13 mouse cellular contexts compared by ENCODE assay signal in genomic region chr7:78813791-78814190, GRCm38 (mm10). TPM values are rescaled to one million over a fixed set of nuclear protein-coding genes. Genes with fewer than 3 reads are reported as not detected.
DNase-seq lines count a peak whose midpoint lies in the region; ATAC-seq and TF ChIP-seq lines count a peak whose summit lies in the region.
"Had no signal": no experiment of that assay in that cellular context is flagged by ENCODE, and none has a peak within 500 bp of the region (broad histone marks: within the 10 kb centered on the region; RNA-seq: fewer than 3 reads in every experiment).

No protein-coding gene starts in this region.

- no peak; the same call in 1 of the 2 replicates for ATAC-seq in forebrain, postnatal 0 days
- no peak for ATAC-seq in midbrain, postnatal 0 days (ENCODE audit: low FRiP score)
- ATAC-seq in midbrain, embryonic 11.5 days (ENCODE audit: low FRiP score): no peak
- ATAC-seq: intestine, embryonic 16.5 days had no signal

- DNase-seq in forebrain, postnatal 0 days: peak; percentile 16
- DNase-seq in forebrain, embryonic 10.5 days (ENCODE audit: extremely low spot score, low spot score): no peak
- peak; percentile 46 for DNase-seq in midbrain, postnatal 0 days (ENCODE audit: low spot score)
- DNase-seq in midbrain, embryonic 11.5 days (ENCODE audit: low spot score, missing footprints): no peak
- DNase-seq in cerebellum, adult 8-10 months: peak; percentile 24
- peak; percentile 37 for DNase-seq in kidney, postnatal 10 days
- DNase-seq in lung, postnatal 14 days: no peak
- DNase-seq in urinary bladder, adult 18-20 months (ENCODE audit: low spot score in 2 of 2): no peak
- DNase-seq: lung, postnatal 36 days had no signal

- 0 out of 2 replicates have a peak overlapping the region, but pooled peaks have one; percentile 4 for H3K27ac ChIP-seq in forebrain, postnatal 0 days (ENCODE audit: low read depth, low read length)
- no peak overlapping the region for H3K27ac ChIP-seq in forebrain, embryonic 10.5 days
- H3K27ac ChIP-seq in midbrain, postnatal 0 days (ENCODE audit: low read depth, low read length): no peak overlapping the region
- no peak overlapping the region for H3K27ac ChIP-seq in midbrain, embryonic 11.5 days (ENCODE audit: low read depth, low read length)
- H3K27ac ChIP-seq: heart, embryonic 15.5 days; limb, embryonic 10.5 days; liver, embryonic 14.5 days had no signal

- no peaks in the 10 kb centered on the region for H3K9me3 ChIP-seq in forebrain, postnatal 0 days (ENCODE audit: low read length)
- H3K9me3 ChIP-seq in forebrain, embryonic 10.5 days: no peaks in the 10 kb centered on the region
- no peaks in the 10 kb centered on the region for H3K9me3 ChIP-seq in midbrain, postnatal 0 days (ENCODE audit: low read length)
- no peaks in the 10 kb centered on the region for H3K9me3 ChIP-seq in midbrain, embryonic 11.5 days (ENCODE audit: control insufficient read depth, low read length)
- H3K9me3 ChIP-seq: heart, embryonic 15.5 days; limb, embryonic 10.5 days had no signal

- no peak overlapping the region for H3K4me2 ChIP-seq in forebrain, postnatal 0 days (ENCODE audit: low read depth)
- no peak overlapping the region for H3K4me2 ChIP-seq in midbrain, postnatal 0 days (ENCODE audit: low read depth, low read length, poor library complexity, severe bottlenecking)
- H3K4me2 ChIP-seq in midbrain, embryonic 11.5 days: no peak overlapping the region
- H3K4me2 ChIP-seq: heart, embryonic 15.5 days had no signal

- H3K27me3 ChIP-seq in forebrain, postnatal 0 days (ENCODE audit: insufficient read depth, low read length): no peaks in the 10 kb centered on the region
- no peaks in the 10 kb centered on the region for H3K27me3 ChIP-seq in forebrain, embryonic 10.5 days (ENCODE audit: poor library complexity, severe bottlenecking)
- H3K27me3 ChIP-seq in midbrain, postnatal 0 days (ENCODE audit: insufficient read depth, low read length): no peaks in the 10 kb centered on the region
- H3K27me3 ChIP-seq in midbrain, embryonic 11.5 days (ENCODE audit: control insufficient read depth, insufficient read depth, low read length): no peaks in the 10 kb centered on the region
- H3K27me3 ChIP-seq: heart, embryonic 15.5 days had no signal

- H3K4me3 ChIP-seq in forebrain, postnatal 0 days (ENCODE audit: low read depth, low read length): no peak overlapping the region
- no peak overlapping the region for H3K4me3 ChIP-seq in forebrain, embryonic 10.5 days
- H3K4me3 ChIP-seq in midbrain, postnatal 0 days (ENCODE audit: low read depth, low read length): no peak overlapping the region
- no peak overlapping the region for H3K4me3 ChIP-seq in midbrain, embryonic 11.5 days (ENCODE audit: low read depth, low read length)
- H3K4me3 ChIP-seq: heart, embryonic 15.5 days; limb, embryonic 10.5 days had no signal

- no peaks in the 10 kb centered on the region for H3K4me1 ChIP-seq in forebrain, postnatal 0 days (ENCODE audit: insufficient read depth)
- H3K4me1 ChIP-seq in forebrain, embryonic 10.5 days: no peaks in the 10 kb centered on the region
- H3K4me1 ChIP-seq in midbrain, postnatal 0 days (ENCODE audit: insufficient read depth, low read length): no peaks in the 10 kb centered on the region
- H3K4me1 ChIP-seq in midbrain, embryonic 11.5 days (ENCODE audit: control insufficient read depth, insufficient read depth, low read length): no peaks in the 10 kb centered on the region
- H3K4me1 ChIP-seq: heart, embryonic 15.5 days had no signal

- WGBS in forebrain, postnatal 0 days: 78% methylated on average over 6 of the region's 6 CpGs
- 91% methylated on average over 6 of the region's 6 CpGs for WGBS in forebrain, embryonic 10.5 days
- 81% methylated on average over 6 of the region's 6 CpGs for WGBS in midbrain, postnatal 0 days
- WGBS in midbrain, embryonic 11.5 days: 92% methylated on average over 6 of the region's 6 CpGs

- H3K9ac ChIP-seq in forebrain, postnatal 0 days: no peak overlapping the region
- H3K9ac ChIP-seq in midbrain, postnatal 0 days (replicated peaks; ENCODE audit: low read length, poor library complexity, severe bottlenecking): no peak overlapping the region
- no peak overlapping the region for H3K9ac ChIP-seq in midbrain, embryonic 11.5 days (ENCODE audit: low read length)
- H3K9ac ChIP-seq: heart, embryonic 15.5 days; liver, embryonic 14.5 days had no signal

- H3K36me3 ChIP-seq in forebrain, postnatal 0 days (ENCODE audit: insufficient read depth): no peaks in the 10 kb centered on the region
- no peaks in the 10 kb centered on the region for H3K36me3 ChIP-seq in forebrain, embryonic 10.5 days (replicated peaks)
- no peaks in the 10 kb centered on the region for H3K36me3 ChIP-seq in midbrain, postnatal 0 days (ENCODE audit: insufficient read depth, low read length)
- no peaks in the 10 kb centered on the region for H3K36me3 ChIP-seq in midbrain, embryonic 11.5 days (ENCODE audit: control insufficient read depth, insufficient read depth, low read length)
- H3K36me3 ChIP-seq: heart, embryonic 15.5 days; limb, embryonic 10.5 days had no signal

- 0 out of 2 replicates have a peak, but pooled peaks have one; percentile 9 for TF ChIP-seq CTCF in forebrain, postnatal 0 days (IDR thresholded peaks at IDR 0.05; ENCODE audit: low read depth)
- TF ChIP-seq CTCF in midbrain, postnatal 0 days (IDR thresholded peaks at IDR 0.05): no peak

RNA-seq across cellular contexts. Expression of gene Mrpl46, which starts 30.5 kb away (rescaled TPM):
- 33.2 and 39.9 TPM in 2 replicates for total RNA-seq in forebrain, postnatal 0 days (2014; rRNA removed)
- polyA plus RNA-seq in forebrain, postnatal 0 days (2015; fragmentation: Nextera tagmentation; extraction: Ambion mirVana): 63.9 and 74.8 TPM in 2 replicates
- 85.9 and 86.2 TPM in 2 replicates for polyA plus RNA-seq in forebrain, embryonic 10.5 days (2016; fragmentation: Nextera tagmentation; extraction: Ambion mirVana)
- 25.0 and 30.2 TPM in 2 replicates for total RNA-seq in midbrain, postnatal 0 days (2014; rRNA removed)
- 66.1 and 66.4 TPM in 2 replicates for polyA plus RNA-seq in midbrain, postnatal 0 days (2015; fragmentation: Nextera tagmentation; extraction: Ambion mirVana)
- 78.6 and 85.9 TPM in 2 replicates for polyA plus RNA-seq in midbrain, embryonic 11.5 days (2014; fragmentation: Nextera tagmentation; extraction: Ambion mirVana)

RNA-seq across cellular contexts. Expression of gene Mrps11, which starts 30.9 kb away (rescaled TPM):
- 44.7 and 51.6 TPM in 2 replicates for total RNA-seq in forebrain, postnatal 0 days (2014; rRNA removed)
- 70.4 and 77.5 TPM in 2 replicates for polyA plus RNA-seq in forebrain, postnatal 0 days (2015; fragmentation: Nextera tagmentation; extraction: Ambion mirVana)
- 87.0 and 90.5 TPM in 2 replicates for polyA plus RNA-seq in forebrain, embryonic 10.5 days (2016; fragmentation: Nextera tagmentation; extraction: Ambion mirVana)
- total RNA-seq in midbrain, postnatal 0 days (2014; rRNA removed): 32.8 and 53.1 TPM in 2 replicates
- 56.8 and 68.1 TPM in 2 replicates for polyA plus RNA-seq in midbrain, postnatal 0 days (2015; fragmentation: Nextera tagmentation; extraction: Ambion mirVana)
- 71.9 and 87.7 TPM in 2 replicates for polyA plus RNA-seq in midbrain, embryonic 11.5 days (2014; fragmentation: Nextera tagmentation; extraction: Ambion mirVana)

RNA-seq across cellular contexts. Expression of gene Det1, which starts 33.3 kb away (rescaled TPM):
- total RNA-seq in forebrain, postnatal 0 days (2014; rRNA removed): 9.8 and 11.9 TPM in 2 replicates
- polyA plus RNA-seq in forebrain, postnatal 0 days (2015; fragmentation: Nextera tagmentation; extraction: Ambion mirVana): 6.2 and 7.0 TPM in 2 replicates
- polyA plus RNA-seq in forebrain, embryonic 10.5 days (2016; fragmentation: Nextera tagmentation; extraction: Ambion mirVana): 23.4 and 24.2 TPM in 2 replicates
- total RNA-seq in midbrain, postnatal 0 days (2014; rRNA removed): 12.1 and 13.2 TPM in 2 replicates
- 5.8 and 6.2 TPM in 2 replicates for polyA plus RNA-seq in midbrain, postnatal 0 days (2015; fragmentation: Nextera tagmentation; extraction: Ambion mirVana)
- polyA plus RNA-seq in midbrain, embryonic 11.5 days (2014; fragmentation: Nextera tagmentation; extraction: Ambion mirVana): 20.5 and 24.0 TPM in 2 replicates

Comparison
In these comparisons a context has a peak if more than half of its experiments do, and no peak if none do; other contexts are left out.
1. DNase-seq: peak in forebrain, postnatal 0 days (single experiment), midbrain, postnatal 0 days (single experiment), cerebellum, adult 8-10 months (single experiment) and kidney, postnatal 10 days (single experiment); none in forebrain, embryonic 10.5 days (single experiment), midbrain, embryonic 11.5 days (single experiment), lung, postnatal 14 days (single experiment) and urinary bladder, adult 18-20 months (0 of 2).